Mouse (Mus musculus): ENCODE data around the gene Krt1.

Gene Krt1

DNA sequence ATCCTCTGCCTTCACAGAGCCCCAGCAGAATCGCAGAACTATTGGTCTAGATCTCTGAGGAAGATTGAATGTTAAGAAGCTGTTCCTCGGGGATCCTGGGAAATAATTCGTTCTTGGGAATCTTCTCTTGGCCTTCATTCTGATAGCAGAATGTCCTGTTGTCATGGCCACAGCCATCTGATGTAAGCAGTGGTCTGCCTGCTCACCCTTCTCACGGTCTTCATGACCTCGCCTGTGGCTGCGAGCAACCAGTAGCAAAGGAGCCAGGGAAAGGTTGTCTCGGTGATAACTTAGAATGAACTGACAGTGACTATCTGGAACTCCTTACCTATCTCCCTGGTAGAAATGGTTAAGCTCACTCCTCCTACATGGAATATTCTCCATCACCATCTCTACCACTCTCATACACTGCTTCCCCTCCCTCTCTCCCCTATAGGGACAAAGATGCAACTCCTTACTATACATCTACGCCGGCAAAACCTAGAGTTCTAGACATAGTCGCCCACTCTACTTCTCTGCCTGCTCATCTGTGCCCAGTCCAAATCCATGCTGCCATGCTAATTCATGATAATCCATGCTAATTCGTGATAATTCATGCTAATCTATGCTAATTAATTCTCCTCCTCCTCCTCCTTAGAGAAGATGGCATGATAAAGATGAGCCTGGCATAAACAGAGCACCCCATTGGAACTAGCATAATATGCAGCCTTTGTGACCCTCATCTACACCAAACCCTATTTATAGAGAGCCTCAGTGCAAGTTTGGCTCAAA lies 47.4 kb downstream of the Krt1 start:
- no peak for DNase-seq (ENCODE audit: low spot score)

DNA sequence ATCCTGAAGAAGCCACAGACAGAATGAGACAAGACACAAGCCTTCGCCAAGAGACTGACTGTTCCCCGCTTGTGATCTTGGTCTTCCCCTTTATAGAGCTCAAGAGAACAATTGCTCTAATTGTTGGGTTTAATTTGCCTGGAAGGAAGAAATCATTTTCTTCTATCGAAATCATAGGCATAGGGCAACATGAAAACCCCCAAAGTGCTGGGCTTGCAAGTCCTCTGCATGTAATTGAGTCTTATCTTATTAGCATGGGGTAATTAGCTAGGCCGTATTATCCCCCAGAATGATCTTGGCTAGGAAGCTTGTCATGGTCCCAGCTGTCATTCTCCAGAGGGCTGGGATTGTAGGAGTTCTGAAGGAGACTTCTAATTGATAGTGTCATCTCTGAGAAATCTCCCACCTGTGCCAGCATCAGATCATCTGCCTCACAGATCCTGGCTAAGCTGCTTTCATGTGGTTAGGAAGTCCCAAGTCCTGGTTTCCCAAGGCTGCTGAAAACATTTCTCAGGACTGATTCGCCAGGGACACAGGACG lies 48.2 kb downstream of the Krt1 start, which contains the start of gene Krt73:
Gene Krt73 (minus strand): TSS at position 51 of the 540 bp plus-strand sequence.
- no peak for DNase-seq (ENCODE audit: low spot score)
